Mouse (Mus musculus): ENCODE measurements around the gene Dcst1.
A peak's percentile ranks its signal among the peaks of the same experiment; 100 is the strongest.

The Dcst1 gene

DNA sequence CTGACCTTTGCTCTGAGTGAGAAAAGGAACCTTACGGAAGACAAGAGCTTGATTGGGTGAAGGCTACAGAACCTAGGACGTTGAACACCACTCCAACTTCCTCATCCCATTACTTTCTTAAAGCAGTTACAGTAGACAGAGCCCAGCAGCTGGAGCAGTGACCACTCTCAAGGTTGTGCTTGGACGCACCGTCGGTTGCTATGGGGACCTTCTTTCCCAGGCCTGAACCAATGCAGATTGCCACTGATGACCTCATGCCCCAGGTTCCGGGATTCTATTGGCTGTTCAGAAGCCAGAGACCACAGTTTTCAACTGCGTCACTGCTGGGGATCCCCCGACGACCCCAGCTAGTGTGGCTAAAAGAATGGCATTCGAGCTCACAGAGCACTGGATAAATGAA is 34.1 kb downstream of the Dcst1 start:
- DNase-seq, result no peak

GRCm38 (mm10) chr3:89330346-89330745 is 34.7 kb downstream of the Dcst1 start:
- no peak for DNase-seq

GRCm38 (mm10) chr3:89328623-89329022 is 36.4 kb downstream of the Dcst1 start:
- no peak for DNase-seq

- no peak for DNase-seq
These were observed 37.6 kb downstream of the Dcst1 start for GRCm38 (mm10) chr3:89327371-89327870.

DNA sequence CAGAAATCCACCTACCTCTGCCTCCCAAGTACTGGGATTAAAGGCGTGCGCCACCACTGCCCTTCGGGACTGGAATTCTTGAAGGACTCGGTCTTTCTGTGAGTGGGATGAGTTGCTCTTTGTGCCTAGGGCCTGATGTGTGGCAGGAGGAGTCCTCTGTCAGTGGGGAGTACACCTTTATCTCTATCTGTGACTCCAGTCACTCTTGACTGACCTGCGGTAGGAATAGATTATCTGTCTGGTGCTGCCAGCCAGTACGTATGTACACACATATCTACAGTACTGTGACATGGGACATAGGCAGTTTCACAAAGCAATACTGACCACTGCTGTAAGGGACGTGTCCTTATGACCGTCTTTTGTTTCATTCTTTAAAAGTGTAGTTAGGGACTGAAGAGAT is 39.2 kb downstream of the Dcst1 start:
- no peak for DNase-seq

DNA sequence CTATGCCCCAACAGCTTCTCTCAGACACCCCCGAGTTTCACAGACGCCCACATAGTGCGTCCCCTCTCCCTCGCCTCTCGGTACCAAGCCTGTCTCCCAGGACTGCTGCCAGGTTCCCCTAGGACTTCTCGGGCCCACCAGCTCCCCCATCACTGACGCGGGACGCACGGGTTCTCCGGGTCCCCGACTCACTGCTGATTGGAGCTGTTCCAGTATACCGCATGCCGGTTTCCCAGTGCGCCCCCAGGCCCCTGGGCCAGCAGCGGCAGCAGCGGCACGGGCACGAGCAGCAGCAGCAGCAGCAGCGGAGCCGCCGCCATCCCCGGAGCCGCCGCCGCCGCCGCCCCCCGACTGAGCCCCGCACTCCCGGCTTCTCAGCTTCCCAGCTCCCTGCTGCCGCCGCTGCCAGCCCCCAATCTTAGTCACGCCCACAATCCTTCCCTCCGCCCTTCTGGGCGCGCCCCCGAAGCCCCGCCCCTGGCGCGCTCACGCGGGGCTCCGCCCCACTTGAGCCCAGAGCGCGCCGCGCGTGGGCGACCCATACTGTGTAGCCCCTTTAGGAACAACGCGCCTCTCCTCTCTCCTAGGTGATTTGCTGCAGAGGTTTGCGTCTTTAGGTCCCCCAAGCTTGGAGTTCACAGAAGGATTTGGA is 42.4 kb downstream of the Dcst1 start, which contains the start of gene Efna3:
Efna3 (minus strand) TSS at position 452 of the 652 bp plus-strand sequence.
- DNase-seq, result peak; percentile 56 to 59

DNA sequence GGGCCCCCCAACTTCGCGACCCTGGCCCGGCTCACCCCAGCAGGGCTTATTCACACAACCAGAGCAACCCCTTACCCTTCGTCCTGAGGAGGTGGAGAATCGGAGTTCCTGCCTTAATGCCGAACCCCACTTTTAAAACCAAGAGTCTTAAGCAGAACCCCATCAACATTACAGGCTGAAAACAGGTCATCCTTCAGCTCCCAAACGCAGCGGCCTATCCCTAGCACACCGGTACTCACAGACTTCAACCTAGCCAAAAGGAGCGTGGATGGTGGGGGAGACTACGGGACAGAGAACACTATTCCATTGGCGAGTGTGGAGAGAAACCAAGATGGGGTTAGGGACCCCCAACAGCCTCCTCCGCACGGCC is 42.9 kb downstream of the Dcst1 start:
- DNase-seq, result no peak

DNA sequence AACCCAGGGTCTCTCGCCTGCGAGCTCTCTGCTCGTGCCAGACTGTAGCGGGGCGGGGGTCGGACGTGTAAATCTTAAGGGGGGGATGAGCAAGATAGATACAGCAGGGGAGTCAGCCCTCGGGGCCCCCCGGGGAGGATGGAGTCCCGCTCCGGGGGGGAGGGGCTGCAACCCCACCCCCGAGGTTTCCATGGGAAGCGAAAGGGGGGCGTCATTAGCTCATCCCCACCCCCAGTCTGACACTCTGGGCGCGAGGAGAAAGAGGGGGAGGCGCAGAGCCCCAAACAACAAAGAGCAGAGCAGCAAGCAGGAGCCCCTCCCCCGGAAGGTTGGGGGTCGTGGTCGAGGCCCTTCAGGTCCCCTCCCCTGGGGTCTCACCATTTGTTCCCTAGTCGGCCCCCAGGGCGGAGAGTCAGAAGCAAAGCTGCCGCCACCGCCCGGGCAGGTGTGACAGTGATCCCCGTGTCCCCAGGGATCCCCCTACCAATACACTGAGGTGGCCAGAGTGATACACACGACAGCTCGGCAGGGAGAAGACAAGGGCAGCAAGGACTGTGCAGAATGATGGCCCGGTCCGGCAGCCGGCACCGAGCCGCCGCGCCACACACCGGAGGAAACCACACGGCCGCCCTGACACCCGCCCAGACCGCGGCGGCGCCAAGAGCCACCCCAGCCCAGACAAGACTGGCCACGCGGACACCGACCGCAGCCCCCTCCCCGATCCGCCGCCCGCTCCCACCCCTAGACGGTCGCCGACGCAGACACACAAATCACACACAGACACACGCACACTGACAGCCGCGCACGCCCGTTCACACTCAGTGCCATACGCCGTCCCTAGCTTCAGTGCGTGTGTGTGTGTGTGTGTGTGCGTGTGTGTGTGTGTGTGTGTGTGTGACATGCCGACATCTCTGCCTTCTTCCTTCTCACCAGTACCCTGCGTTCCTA is 43.6 kb downstream of the Dcst1 start:
- DNase-seq, result peak; percentile 56 to 57

DNA sequence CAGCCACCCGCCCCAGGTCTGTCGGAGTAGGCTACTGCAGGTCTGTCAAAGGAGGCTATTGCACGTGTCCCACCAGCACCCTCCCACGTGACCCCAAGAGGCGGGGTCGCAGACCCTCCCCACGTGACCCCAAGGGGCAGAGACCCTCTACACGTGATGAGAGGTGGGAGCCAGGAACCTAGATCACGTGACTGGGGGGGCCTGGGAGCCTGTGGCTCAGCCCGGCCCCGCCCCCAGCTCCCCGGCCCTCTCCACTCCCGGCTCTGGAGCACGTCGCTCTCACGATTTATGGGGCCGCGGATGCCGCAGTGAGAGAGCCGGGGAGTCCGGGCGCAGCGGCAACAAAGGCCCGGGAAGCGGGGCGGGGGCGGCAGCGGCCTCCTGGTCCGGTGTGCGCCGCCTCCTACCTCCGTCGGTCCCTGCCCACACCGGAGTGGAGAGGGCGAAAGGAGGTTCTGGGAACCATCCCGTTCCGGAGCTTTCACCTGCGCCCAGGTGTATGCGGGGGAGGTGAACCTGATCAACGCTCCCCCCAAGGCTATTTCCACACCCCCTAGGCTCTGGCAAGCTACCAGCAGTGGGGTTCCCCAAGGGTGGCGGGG is 44.4 kb downstream of the Dcst1 start:
- DNase-seq, result peak; percentile 29 to 32

DNA sequence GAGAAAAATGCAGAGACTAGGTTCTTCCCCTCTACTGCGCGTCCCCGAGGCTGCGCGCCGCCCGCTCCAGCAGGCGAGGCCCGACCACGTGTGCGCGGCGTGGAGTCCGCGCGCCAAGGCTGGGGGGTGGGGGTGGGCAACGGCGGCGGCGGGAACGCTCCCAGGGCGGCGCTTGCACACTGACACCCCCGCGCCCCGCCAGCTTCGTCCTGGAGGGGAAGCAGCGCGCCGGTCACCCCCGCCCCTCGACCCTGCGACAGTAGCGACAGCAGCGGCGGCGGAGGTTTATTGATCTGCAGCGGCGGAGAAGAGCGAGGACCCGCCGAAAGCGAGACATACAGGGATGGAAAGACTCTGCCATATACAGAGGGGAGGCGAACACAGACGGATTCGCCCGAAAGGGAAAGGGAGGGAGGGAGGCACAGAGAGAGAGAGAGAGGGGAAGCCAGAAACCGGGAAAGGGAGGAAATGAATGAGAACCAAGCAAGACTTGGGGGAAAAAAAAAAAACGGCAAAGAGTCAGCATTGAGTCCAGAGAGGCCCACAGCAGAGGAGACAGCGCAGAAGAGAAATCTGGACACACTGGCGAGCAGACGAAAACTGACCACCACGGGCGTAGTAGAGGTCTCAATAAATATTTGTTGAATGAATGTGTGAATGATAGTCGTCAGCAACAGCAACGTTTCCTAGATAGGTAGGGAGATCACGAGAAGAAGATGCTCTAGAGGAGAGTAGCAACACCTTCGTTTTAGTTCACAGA is 45.3 kb downstream of the Dcst1 start:
- DNase-seq, result peak; percentile 43 to 45

GRCm38 (mm10) chr3:89318971-89319590 is 46.0 kb downstream of the Dcst1 start:
- peak in 1 of 2 experiments; percentile 17 for DNase-seq

- no peak for DNase-seq
These were observed 46.7 kb downstream of the Dcst1 start for GRCm38 (mm10) chr3:89318316-89318715.

- DNase-seq, result no peak
These were observed 47.8 kb downstream of the Dcst1 start for GRCm38 (mm10) chr3:89317246-89317645.

GRCm38 (mm10) chr3:89316833-89317232 is 48.2 kb downstream of the Dcst1 start:
- DNase-seq, result peak; percentile 71 to 77

DNA sequence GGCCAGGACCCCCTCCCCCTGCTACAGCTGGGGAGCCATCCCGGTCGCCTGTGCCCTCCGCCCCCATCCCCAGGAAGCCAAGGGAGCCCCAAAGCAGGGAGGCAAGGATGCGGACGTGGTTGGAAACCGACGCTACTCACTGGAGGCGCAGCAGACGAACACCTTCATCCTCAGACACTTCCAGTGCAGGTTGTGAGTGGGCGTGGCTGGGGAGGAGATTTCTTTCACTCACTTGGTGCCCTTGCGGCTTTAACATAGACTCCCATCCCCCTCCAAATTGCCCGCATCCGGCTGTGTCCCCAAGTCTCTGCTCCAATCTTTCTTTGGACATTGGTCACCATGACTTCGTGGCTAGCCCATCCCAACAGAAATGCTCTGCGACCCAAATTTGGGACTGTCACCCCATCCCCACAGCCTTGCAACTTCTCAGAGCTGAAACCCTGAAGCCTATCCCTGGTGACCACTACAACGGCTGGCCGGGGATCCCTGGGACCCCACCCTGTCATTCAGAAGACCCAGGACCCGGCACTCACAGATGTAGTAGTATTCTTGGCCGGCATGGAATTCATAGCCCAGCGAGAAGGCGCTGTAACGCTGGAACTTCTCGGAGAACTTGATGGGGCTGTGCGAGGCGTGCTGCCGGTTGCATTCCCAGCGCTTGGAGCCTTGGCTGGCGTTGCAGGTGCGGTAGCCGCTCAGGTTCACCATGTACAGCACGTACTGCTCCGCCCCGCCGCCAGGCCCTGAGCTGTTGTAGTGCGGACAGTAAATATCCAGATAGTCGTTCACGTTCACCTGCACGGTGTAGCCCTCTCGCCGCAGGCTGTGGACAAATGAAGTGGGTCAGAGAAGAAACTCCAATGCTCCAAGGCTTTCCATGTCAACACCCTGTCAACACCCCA is 48.9 kb downstream of the Dcst1 start:
- DNase-seq, result peak; percentile 21 to 23

GRCm38 (mm10) chr3:89315195-89315929 is 49.7 kb downstream of the Dcst1 start:
- DNase-seq, result peak; percentile 79

DNA sequence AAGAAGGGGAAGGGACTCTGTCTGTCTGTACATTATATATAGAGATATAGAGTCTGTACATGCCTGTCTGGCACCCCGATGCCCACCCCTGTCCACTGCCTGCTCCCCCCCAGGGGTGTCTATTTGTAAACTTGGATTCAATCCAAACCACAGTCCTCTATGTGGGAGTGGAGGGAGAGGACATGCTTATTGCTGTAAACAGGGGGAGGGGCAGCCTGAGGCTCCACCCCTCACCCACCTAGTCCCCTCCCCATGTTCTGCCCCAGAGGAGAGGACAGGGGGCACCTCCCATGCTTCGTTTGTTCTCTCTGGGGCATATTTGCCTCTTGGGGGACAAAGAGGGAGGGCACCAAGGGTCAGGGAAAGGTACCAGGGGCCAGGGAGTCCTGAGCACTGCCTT is 50.3 kb downstream of the Dcst1 start:
- DNase-seq, result no peak

GRCm38 (mm10) chr3:89314340-89314739 is 50.7 kb downstream of the Dcst1 start:
- DNase-seq, result no peak

- DNase-seq, result peak; percentile 71 to 73
These were observed 57.0 kb downstream of the Dcst1 start for GRCm38 (mm10) chr3:89308089-89308488.

Measured in B cell, adult 2 months (primary cell).